Mouse (Mus musculus): ENCODE measurements around the gene Bbc3. TPM values are rescaled to one million over a fixed set of nuclear protein-coding genes. Genes with fewer than 3 reads are reported as not detected.

Gene Bbc3
- polyA plus RNA-seq, 1 experiment = 6.6 TPM

DNA sequence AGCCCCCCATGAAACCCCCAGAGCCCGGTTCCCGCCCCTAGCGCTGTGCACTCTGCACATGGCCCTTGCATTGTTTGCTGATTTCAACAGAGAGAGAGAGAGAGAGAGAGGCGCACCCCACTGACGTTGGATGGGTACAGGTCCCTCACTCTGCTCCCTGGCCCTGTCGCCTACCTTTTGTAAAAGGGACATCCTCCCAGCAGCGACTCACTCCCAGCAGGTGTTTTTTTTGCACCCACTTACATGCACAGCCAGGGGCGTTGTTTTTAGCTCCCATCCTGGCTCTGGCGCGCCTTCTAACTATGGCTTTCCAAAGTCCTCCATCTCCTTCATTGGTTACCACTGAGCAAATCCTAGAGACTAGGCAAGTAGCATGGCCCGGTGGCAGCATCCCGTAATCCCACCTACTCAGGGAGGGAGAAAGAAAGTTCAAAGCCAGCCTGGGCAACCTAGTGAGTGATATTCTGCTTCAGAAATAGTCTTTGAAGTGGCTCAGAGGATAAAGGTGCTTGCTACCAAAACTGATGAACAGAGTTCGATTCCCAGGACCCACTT lies 6.1 kb downstream of the Bbc3 start:
- H3K79me3 ChIP-seq (ENCODE audit: low read depth) = no peaks in the 10 kb centered on the region
- peak overlapping the region; percentile 52 for H3ac ChIP-seq (ENCODE audit: control insufficient read depth, insufficient read length, low read depth)
- H3K79me2 ChIP-seq (ENCODE audit: control insufficient read depth, insufficient read depth) = peaks cover 11% of the 10 kb centered on the region
- H3K4me3 ChIP-seq (ENCODE audit: insufficient read depth, poor library complexity, severe bottlenecking) = no peak overlapping the region
- no peaks in the 10 kb centered on the region for H3K36me3 ChIP-seq (ENCODE audit: control insufficient read depth, insufficient read depth)
- no peaks in the 10 kb centered on the region for H3K27me3 ChIP-seq (ENCODE audit: control insufficient read depth, insufficient read depth, insufficient read length)
- TF ChIP-seq MAX (IDR thresholded peaks at IDR 0.05) (no peak), MYOD1 (IDR thresholded peaks at IDR 0.05; ENCODE audit: control insufficient read depth, insufficient read length, low read depth) (no peak), USF1 (IDR thresholded peaks at IDR 0.05; ENCODE audit: low read depth) (no peak)

DNA sequence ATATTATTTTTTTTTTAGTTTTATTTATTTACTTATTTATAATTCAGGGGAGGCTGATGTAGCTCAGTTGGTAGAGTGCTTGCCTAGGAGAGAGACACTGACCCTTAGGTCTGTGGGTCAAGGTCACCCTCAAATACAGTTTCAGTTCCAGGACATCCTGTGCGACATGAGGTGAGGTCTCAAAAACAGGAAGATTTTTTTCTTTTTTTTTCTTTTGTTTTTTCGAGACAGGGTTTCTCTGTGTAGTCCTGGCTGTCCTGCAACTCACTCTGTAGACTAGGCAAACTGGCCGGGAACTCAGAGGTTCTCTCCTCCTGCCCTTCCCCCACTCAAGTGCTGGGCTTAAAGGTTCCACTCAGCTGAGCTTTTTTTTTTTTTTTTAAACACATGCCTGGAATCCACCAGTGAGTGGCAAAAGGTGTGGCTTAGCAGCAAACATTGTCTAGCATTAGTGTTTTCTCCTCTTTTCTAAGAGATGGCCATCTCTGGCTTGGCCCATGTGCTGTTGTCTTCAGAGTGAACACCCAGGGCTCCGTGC lies 7.1 kb downstream of the Bbc3 start:
- Histone ChIP-seq H3ac (ENCODE audit: control insufficient read depth, insufficient read length, low read depth) (no peak overlapping the region), H3K4me3 (ENCODE audit: insufficient read depth, poor library complexity, severe bottlenecking) (no peak overlapping the region), H3K79me2 (ENCODE audit: control insufficient read depth, insufficient read depth) (peaks cover 11% of the 10 kb centered on the region), H3K27me3 (ENCODE audit: control insufficient read depth, insufficient read depth, insufficient read length) (no peaks in the 10 kb centered on the region), H3K79me3 (ENCODE audit: low read depth) (no peaks in the 10 kb centered on the region), H3K36me3 (ENCODE audit: control insufficient read depth, insufficient read depth) (no peaks in the 10 kb centered on the region)
- TF ChIP-seq MYOG (IDR thresholded peaks at IDR 0.05; ENCODE audit: control insufficient read depth, extremely low read depth, insufficient read length) (no peak), MAX (IDR thresholded peaks at IDR 0.05) (no peak), CTCF (IDR thresholded peaks at IDR 0.05; ENCODE audit: control insufficient read depth, insufficient read depth, insufficient read length) (no peak), CEBPB (IDR thresholded peaks at IDR 0.05; ENCODE audit: low read depth) (no peak), MYOD1 (IDR thresholded peaks at IDR 0.05; ENCODE audit: control insufficient read depth, insufficient read length, low read depth) (no peak), USF1 (IDR thresholded peaks at IDR 0.05; ENCODE audit: low read depth) (no peak), FOSL1 (IDR thresholded peaks at IDR 0.05; ENCODE audit: insufficient read depth, low read length, poor library complexity, severe bottlenecking) (no peak)

DNA sequence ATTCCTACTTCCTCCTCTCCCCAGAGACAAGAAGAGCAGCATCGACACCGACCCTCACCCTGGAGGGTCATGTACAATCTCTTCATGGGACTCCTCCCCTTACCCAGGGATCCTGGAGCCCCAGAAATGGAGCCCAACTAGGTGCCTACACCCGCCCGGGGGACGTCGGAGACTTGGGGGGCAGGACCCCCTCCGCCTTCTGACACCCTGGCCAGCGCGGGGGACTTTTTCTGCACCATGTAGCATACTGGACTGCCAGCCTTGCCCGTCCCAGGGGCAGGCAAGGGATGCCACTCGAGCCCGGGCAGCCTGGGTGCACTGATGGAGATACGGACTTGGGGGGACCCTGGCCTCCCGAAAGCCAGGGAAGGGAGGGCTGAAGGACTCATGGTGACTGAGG lies 8.9 kb downstream of the Bbc3 start:
- Histone ChIP-seq H3K79me3 (ENCODE audit: low read depth) (no peaks in the 10 kb centered on the region), H3K79me2 (ENCODE audit: control insufficient read depth, insufficient read depth) (peaks cover 1% of the 10 kb centered on the region), H3K27me3 (ENCODE audit: control insufficient read depth, insufficient read depth, insufficient read length) (no peaks in the 10 kb centered on the region), H3K4me3 (ENCODE audit: insufficient read depth, poor library complexity, severe bottlenecking) (no peak overlapping the region), H3ac (ENCODE audit: control insufficient read depth, insufficient read length, low read depth) (no peak overlapping the region), H3K36me3 (ENCODE audit: control insufficient read depth, insufficient read depth) (no peaks in the 10 kb centered on the region)
- no peak for TF ChIP-seq MYOD1 (IDR thresholded peaks at IDR 0.05; ENCODE audit: control insufficient read depth, insufficient read length, low read depth)
- TF ChIP-seq MAX (IDR thresholded peaks at IDR 0.05) = no peak
- no peak for TF ChIP-seq CTCF (IDR thresholded peaks at IDR 0.05; ENCODE audit: control insufficient read depth, insufficient read depth, insufficient read length)
- no peak for TF ChIP-seq MYOG (IDR thresholded peaks at IDR 0.05; ENCODE audit: control insufficient read depth, extremely low read depth, insufficient read length)
- no peak for TF ChIP-seq USF1 (IDR thresholded peaks at IDR 0.05; ENCODE audit: low read depth)
- no peak for TF ChIP-seq FOSL1 (IDR thresholded peaks at IDR 0.05; ENCODE audit: insufficient read depth, low read length, poor library complexity, severe bottlenecking)
- TF ChIP-seq CEBPB (IDR thresholded peaks at IDR 0.05; ENCODE audit: low read depth) = no peak

DNA sequence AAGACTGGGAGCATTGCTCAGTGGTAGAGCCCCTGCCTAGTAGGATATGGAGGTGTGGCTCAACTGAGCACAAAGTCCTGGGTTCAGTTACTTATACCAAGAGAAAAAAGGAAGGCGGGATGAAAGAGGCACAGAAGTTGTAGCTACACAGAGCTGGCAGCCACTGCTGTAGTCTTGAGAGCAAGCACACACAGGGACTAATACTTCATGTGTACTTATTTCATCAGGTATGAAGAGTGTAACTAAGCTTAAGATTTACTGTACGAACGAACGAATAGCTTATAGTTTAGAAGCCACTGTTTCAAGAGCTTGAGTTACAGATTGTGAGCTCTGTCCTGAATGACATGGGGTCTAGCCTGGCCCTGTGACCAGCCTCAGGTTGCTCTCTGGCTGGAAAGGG lies 11.0 kb downstream of the Bbc3 start:
- no peaks in the 10 kb centered on the region for H3K36me3 ChIP-seq (ENCODE audit: control insufficient read depth, insufficient read depth)
- H3K4me3 ChIP-seq (ENCODE audit: insufficient read depth, poor library complexity, severe bottlenecking) = no peak overlapping the region
- TF ChIP-seq MYOD1 (IDR thresholded peaks at IDR 0.05; ENCODE audit: control insufficient read depth, insufficient read length, low read depth) = no peak
- TF ChIP-seq FOSL1 (IDR thresholded peaks at IDR 0.05; ENCODE audit: insufficient read depth, low read length, poor library complexity, severe bottlenecking) = no peak
- no peak for TF ChIP-seq CTCF (IDR thresholded peaks at IDR 0.05; ENCODE audit: control insufficient read depth, insufficient read depth, insufficient read length)
- no peak for TF ChIP-seq MYOG (IDR thresholded peaks at IDR 0.05; ENCODE audit: control insufficient read depth, extremely low read depth, insufficient read length)
- TF ChIP-seq CEBPB (IDR thresholded peaks at IDR 0.05; ENCODE audit: low read depth) = no peak
- no peak for TF ChIP-seq MAX (IDR thresholded peaks at IDR 0.05)
- TF ChIP-seq USF1 (IDR thresholded peaks at IDR 0.05; ENCODE audit: low read depth) = no peak
- H3K27me3 ChIP-seq (ENCODE audit: control insufficient read depth, insufficient read depth, insufficient read length) = no peaks in the 10 kb centered on the region
- no peaks in the 10 kb centered on the region for H3K79me2 ChIP-seq (ENCODE audit: control insufficient read depth, insufficient read depth)
- H3K79me3 ChIP-seq (ENCODE audit: low read depth) = no peaks in the 10 kb centered on the region
- H3ac ChIP-seq (ENCODE audit: control insufficient read depth, insufficient read length, low read depth) = no peak overlapping the region

DNA sequence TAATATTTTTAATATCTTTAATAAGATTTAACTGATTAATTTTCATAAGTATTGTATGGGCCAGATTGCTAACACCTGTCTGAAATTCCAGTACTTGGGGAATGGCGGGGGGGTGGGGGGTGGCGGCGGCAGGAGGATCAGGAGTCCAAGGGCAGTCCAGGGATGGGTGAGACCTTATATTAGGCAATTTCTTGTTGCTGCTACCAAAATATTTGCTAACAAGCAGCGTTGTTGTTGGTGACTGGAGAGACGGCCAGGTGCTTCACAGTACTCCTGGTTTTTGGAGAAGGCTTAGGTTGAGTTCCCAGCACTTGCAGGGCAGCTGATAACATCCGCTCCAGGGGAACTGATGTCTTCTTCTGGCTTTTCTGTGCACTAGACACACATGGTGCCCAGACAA lies 12.3 kb downstream of the Bbc3 start:
- Histone ChIP-seq H3K79me3 (ENCODE audit: low read depth) (no peaks in the 10 kb centered on the region), H3K79me2 (ENCODE audit: control insufficient read depth, insufficient read depth) (no peaks in the 10 kb centered on the region), H3K27me3 (ENCODE audit: control insufficient read depth, insufficient read depth, insufficient read length) (no peaks in the 10 kb centered on the region), H3K4me3 (ENCODE audit: insufficient read depth, poor library complexity, severe bottlenecking) (no peak overlapping the region), H3K36me3 (ENCODE audit: control insufficient read depth, insufficient read depth) (no peaks in the 10 kb centered on the region), H3ac (ENCODE audit: control insufficient read depth, insufficient read length, low read depth) (no peak overlapping the region)
- TF ChIP-seq FOSL1 (IDR thresholded peaks at IDR 0.05; ENCODE audit: insufficient read depth, low read length, poor library complexity, severe bottlenecking) (no peak), MYOG (IDR thresholded peaks at IDR 0.05; ENCODE audit: control insufficient read depth, extremely low read depth, insufficient read length) (no peak), USF1 (IDR thresholded peaks at IDR 0.05; ENCODE audit: low read depth) (no peak), CTCF (IDR thresholded peaks at IDR 0.05; ENCODE audit: control insufficient read depth, insufficient read depth, insufficient read length) (no peak), CEBPB (IDR thresholded peaks at IDR 0.05; ENCODE audit: low read depth) (no peak), MYOD1 (IDR thresholded peaks at IDR 0.05; ENCODE audit: control insufficient read depth, insufficient read length, low read depth) (no peak), MAX (IDR thresholded peaks at IDR 0.05) (no peak)

DNA sequence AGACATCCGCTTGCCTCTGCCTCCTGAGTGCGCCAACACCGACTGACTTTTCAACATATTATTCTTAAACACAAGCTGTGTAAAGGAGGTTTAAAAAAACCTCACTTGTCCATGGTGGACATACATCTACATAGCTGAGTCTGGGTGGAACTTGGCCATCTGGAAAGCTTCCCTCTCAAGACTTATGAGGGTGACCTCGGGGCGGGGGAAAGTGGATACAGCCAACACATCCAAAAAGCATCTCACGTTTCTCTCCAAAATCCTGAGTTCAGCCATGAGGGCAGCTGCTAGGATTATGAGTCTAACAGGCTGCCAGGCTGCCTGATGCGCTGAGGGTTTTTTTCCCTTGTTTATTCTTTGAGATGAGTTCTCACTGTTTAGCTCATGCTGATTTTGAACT lies 16.5 kb downstream of the Bbc3 start:
- Histone ChIP-seq H3K4me3 (ENCODE audit: insufficient read depth, poor library complexity, severe bottlenecking) (no peak overlapping the region), H3K27me3 (ENCODE audit: control insufficient read depth, insufficient read depth, insufficient read length) (no peaks in the 10 kb centered on the region), H3K79me3 (ENCODE audit: low read depth) (peaks cover 2% of the 10 kb centered on the region), H3K79me2 (ENCODE audit: control insufficient read depth, insufficient read depth) (no peaks in the 10 kb centered on the region), H3ac (ENCODE audit: control insufficient read depth, insufficient read length, low read depth) (no peak overlapping the region), H3K36me3 (ENCODE audit: control insufficient read depth, insufficient read depth) (peaks cover 21% of the 10 kb centered on the region)
- TF ChIP-seq MYOG (IDR thresholded peaks at IDR 0.05; ENCODE audit: control insufficient read depth, extremely low read depth, insufficient read length) (no peak), CEBPB (IDR thresholded peaks at IDR 0.05; ENCODE audit: low read depth) (no peak), FOSL1 (IDR thresholded peaks at IDR 0.05; ENCODE audit: insufficient read depth, low read length, poor library complexity, severe bottlenecking) (no peak), MYOD1 (IDR thresholded peaks at IDR 0.05; ENCODE audit: control insufficient read depth, insufficient read length, low read depth) (no peak), USF1 (IDR thresholded peaks at IDR 0.05; ENCODE audit: low read depth) (no peak)
